Mouse (Mus musculus): ENCODE data around the gene Agmat.
"Not testable (repeated sequence)": the region's sequence is repeated elsewhere in the genome, so short reads cannot be mapped to it uniquely, and the experiment has no call there.

The Agmat gene

DNA sequence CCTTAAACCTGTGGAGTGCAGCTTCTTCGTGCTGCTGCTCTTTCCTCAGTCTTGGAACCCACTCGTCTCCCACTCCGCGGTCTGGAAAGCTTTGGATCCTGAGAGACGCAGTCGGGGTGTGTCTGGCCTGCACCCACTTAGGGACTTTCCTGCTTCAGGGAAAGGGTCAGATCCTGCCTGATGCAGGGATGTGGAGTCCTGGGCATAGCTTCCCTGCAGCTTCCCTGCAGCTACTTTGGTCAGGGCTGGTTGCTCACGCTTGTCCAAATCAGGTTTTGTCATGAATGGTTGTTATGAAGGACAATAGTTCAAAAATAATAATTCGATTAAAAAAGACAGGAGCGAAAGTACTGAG lies 11.3 kb upstream of the Agmat start:
- no peak for DNase-seq (ENCODE audit: low read depth, low spot score)

DNA sequence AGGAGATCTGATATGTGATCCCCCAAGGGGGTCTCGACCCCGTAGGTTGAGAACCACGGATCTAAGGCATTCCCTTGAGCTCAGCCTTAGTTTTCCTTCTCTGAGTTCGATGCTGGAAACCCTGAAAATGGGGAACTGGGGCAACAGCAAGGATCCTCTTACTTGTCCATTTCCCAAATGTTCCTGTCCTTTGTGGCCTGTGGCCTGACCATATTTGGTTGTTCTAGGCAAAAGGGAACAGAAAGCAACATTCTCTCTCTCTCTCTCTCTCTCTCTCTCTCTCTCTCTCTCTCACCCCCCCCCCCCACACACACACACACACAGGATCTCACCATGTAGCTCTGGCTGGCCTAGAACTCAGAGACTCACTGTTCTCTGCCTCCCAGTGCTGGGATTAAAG lies 9.6 kb upstream of the Agmat start:
- DNase-seq (ENCODE audit: low read depth, low spot score): no peak

DNA sequence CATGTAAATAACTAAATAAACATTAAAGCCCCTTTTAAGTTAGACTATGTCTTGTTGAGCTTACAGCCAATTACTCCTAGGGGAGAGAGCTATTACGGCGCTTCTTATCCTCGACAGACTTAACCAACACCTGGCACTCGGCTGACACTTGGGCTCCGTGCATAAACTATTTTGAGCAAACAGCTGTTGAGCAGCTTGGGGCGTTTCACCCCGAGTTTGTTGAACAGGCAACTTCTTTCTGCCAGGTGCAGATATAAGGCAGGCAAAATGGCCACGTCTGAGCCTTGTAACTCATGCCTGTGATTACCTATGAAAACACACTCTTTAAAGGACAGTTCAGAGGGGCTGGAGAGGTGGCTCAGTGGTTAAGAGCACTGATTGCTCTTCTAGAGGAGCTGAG lies 8.5 kb upstream of the Agmat start:
- DNase-seq (ENCODE audit: low read depth, low spot score): no peak

- DNase-seq (ENCODE audit: low read depth, low spot score): no peak
Measured at GRCm38 (mm10) chr4:141741856-141742255, 4.6 kb upstream of the Agmat start.

DNA sequence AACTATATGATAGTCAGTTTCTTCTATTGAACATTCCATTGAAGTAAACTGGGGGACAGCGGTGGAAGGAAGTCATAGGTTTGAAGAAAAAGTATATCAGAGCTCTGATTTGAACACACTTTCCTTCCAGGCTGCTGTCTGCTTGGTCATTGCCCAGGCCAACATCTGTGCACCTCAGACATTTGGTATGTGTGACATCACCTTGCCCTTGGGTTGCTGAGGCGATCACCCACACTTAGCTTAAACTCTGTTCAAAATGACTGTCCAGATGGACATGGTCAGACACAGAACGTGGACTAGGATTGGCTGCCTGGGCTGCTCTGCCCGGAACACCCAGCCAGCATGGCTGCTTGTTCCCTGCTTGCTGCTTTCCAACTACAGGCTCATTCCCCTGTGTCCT lies 4.1 kb upstream of the Agmat start:
- no peak for DNase-seq (ENCODE audit: low read depth, low spot score)

- no peak for DNase-seq (ENCODE audit: low read depth, low spot score)
Measured at GRCm38 (mm10) chr4:141749557-141749956, 3.1 kb downstream of the Agmat start.

GRCm38 (mm10) chr4:141750826-141751225 lies 4.4 kb downstream of the Agmat start:
- DNase-seq (ENCODE audit: low read depth, low spot score): no peak

- DNase-seq (ENCODE audit: low read depth, low spot score): no peak
Measured at GRCm38 (mm10) chr4:141751419-141752075, 5.1 kb downstream of the Agmat start.

DNA sequence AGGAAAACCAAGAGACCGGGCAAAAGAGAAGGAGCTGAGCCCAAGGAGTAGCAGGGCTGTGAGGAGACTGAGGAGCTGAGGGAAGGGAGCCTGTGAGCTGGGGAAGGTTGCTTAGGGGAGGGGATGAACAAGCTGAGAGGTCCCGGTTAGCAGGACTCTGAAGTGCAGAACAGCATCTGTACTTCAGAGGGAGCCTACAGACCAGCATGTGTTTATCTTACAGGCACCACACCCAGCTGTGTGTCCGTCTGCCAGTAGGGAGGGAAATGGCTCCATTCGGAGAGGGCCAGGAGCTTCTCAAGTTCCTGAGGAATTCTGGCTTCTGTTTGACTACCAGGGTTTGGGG lies 5.6 kb downstream of the Agmat start:
- no peak for DNase-seq (ENCODE audit: low read depth, low spot score)

DNA sequence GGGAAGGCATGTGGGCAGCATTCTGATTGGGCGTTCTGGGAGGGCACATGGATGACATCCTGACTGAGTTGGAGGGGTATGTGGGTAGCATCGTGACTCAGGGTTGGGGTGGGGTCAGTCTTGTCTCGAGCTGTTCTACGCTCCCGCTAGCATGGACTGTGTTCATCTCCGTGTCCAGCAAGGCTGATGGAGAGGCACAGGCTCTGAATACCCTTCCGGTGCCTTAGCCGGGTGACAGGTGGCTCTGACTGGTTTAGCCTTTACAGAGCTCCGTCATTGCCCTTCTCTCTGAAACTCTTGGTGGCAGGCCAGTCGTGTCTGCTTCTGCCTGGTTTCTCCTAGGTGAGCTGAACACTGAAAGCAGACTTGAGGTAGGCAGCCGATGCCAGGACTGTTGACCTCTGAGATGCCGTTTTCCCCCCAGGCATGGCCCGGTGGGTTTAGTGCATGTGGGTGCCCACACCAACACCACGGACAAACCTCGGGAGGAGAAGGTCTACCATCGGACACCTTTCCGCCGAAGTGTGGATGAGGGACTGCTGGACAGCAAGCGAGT lies 9.0 kb downstream of the Agmat start:
- no peak for DNase-seq (ENCODE audit: low read depth, low spot score)

- no peak for DNase-seq (ENCODE audit: low read depth, low spot score)
Measured at GRCm38 (mm10) chr4:141757124-141757523, 10.7 kb downstream of the Agmat start.

GRCm38 (mm10) chr4:141758874-141759542 lies 12.5 kb downstream of the Agmat start:
- DNase-seq (ENCODE audit: low read depth, low spot score): no peak

DNA sequence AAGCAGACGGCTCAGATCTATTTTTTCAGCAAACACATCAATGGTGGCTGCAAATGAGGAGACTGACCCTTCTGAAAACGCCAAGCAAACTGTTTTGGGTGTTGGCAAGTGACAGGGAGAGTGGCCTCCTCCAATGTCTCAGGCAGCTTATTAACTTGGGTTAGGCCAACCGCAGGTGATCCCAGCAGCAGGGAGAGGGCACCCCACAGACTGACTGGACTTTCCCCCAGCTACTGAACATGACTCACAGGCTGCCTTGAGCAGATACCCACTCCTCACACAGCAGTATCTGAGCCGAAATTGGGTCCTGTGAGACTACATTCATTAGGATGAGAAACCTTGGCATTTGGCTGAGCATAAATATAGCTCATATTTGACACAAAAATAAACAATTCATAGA lies 14.5 kb downstream of the Agmat start:
- no peak for DNase-seq (ENCODE audit: low read depth, low spot score)

DNA sequence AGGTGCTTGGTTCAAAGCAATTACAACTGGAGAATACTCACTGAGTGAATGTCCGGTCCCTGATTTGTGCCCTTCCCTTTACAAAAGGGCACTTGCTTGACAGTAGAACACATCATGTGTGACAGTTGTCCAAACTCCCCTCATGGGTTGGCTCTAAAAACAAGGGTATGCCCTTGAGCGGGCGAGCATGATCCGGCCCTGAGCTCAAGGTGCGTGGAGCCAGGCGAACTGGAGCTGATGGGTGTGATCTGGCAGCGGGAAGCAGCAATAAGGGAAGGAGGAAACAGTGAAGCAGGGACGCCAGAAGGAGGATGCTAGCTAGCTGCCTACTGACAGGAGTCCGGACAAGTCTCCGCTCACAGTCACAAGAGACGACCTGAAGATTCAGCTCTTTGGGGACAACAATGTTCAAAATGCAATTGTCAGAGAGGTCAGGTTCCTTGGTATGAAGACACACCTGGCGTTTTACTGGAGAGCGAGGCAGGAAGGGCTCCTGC lies 15.7 kb downstream of the Agmat start:
- DNase-seq (ENCODE audit: low read depth, low spot score): no peak

- DNase-seq (ENCODE audit: low read depth, low spot score): no peak
Measured at GRCm38 (mm10) chr4:141763476-141763875, 17.0 kb downstream of the Agmat start.

DNA sequence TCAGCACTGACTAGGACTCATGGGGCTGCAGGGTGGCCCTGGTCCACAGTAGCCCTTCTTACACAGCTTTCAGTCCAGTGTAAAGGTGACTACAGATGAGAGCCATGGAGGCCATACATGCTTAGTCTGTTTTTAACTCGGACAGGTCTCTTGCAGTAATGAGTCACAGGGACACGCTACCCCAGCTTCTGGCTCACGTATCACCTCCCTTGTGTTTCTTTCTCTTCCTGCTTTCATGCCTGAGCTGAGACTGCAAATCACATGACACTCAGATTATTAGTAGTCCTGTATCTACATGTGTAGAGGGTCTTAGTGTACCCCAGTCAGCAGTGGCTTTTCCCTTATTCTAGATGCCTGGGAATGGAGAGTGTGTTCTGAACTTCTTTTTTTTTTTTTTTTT lies 18.5 kb downstream of the Agmat start:
- no peak for DNase-seq (ENCODE audit: low read depth, low spot score)

- DNase-seq (ENCODE audit: low read depth, low spot score): no peak
Measured at GRCm38 (mm10) chr4:141766316-141766667, 19.8 kb downstream of the Agmat start.

GRCm38 (mm10) chr4:141766668-141767352 lies 20.3 kb downstream of the Agmat start:
- DNase-seq (ENCODE audit: low read depth, low spot score): no peak

DNA sequence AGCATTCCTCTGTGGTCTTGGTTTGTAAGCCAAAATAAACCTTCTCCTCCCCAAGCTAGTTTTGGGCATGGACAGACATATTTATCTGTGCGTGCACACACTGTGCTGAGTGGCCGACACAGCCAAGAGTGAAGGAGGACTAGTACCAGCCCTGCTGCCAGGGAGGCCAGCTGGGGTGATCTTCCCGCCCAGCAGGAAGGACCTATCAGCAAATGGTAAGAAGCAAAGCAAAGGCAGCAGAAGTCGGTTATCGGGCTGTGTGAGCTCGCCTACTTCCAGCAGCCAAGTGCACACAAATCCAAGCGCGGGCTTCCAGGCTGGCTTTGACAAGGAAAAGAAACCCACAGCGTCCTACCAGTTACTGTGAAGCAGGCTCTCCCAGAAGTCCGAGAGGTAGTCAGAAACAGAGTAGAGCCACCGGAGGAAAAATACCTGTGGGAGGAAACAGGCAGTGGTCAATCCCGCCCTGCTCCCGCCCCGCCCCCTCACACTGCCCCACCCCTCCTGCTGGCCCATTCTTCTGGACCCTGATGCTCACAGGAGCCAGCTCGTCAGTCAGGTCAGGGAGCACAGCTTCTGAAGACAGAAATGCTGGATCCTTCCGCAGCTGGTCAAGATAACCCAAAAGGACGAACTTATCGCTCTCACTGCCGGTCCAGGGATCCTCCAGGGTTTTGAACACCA lies 21.0 kb downstream of the Agmat start:
- no peak for DNase-seq (ENCODE audit: low read depth, low spot score)

GRCm38 (mm10) chr4:141769501-141770160 lies 23.2 kb downstream of the Agmat start:
- no peak for DNase-seq (ENCODE audit: low read depth, low spot score)

- DNase-seq (ENCODE audit: low read depth, low spot score): no peak
Measured at GRCm38 (mm10) chr4:141771823-141772222, 25.4 kb downstream of the Agmat start.

- not testable (repeated sequence) for DNase-seq (ENCODE audit: low read depth, low spot score)
Measured at GRCm38 (mm10) chr4:141773019-141773418, 26.5 kb downstream of the Agmat start.
